Mouse (Mus musculus): ENCODE measurements around the gene Epb41l1.

Gene Epb41l1

DNA sequence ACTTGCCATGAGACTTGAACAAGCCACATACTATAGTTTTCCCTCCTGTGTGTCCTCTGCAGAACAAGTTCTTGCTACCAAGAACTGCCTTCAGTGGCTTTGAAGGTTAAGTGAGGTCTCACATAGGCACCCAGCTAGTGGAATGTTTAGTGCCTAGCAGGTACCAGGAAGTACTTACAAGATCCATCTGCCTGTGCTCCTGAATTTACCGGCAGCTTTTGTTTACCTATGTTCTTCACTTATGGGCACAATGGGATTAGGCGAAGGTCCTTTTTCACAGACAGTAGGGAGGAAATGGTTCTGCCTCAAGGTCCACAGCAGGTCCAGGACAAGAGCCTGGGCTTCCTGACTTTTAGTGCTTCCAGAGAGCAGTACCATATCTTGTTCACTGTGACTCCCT, 112.5 kb downstream of the Epb41l1 start:
- in situ Hi-C loops (cut with MboI, MseI), result loop anchor here (5.0 kb wide), 1 partner anchor 169 kb away; no protein-coding TSS in a partner anchor

DNA sequence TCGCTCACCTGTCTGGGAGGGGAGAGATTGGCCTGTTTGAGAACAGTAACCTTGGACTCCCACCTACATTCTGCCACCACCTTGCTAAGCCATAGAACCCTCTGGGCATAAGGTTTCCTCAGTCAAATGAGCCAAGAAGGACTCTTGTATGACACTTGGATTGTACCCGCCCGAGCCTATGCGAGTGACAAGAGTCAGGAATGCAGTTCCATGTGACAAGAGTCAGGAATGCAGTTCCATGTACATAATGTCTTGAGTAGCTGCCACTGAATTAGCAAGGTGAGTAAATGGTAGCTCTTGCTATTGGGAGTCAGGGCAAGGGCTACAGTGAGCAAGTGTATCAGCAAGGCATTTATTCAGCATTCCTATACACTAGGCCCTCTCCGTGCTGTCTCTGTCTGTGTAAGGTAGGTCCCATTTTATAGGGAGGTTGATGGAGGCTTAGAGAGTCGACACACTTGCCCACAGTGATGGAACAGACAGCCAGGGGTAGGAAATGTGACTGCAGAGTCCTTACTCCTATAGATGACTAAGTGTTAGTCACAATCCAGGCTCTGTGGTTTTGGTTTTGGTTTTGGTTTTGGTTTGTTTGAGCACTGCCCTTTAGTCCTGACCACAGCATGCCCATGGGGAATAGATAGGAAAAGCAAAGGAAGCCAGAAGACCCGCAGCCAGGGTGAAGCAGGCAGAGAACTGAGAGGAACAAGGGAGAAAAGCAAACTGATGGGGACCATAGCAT, 118.3 kb downstream of the Epb41l1 start:
- in situ Hi-C loops (cut with MboI, MseI), result no loop called here

GRCm38 (mm10) chr2:156540991-156541390, 120.3 kb downstream of the Epb41l1 start:
- in situ Hi-C loops (cut with MboI, MseI), result no loop called here

- in situ Hi-C loops (cut with MboI, MseI), result no loop called here
These were observed 121.7 kb downstream of the Epb41l1 start for GRCm38 (mm10) chr2:156542410-156542809.

GRCm38 (mm10) chr2:156543804-156544203, 123.1 kb downstream of the Epb41l1 start:
- in situ Hi-C loops (cut with MboI, MseI), result no loop called here

- in situ Hi-C loops (cut with MboI, MseI), result no loop called here
These were observed 126.6 kb downstream of the Epb41l1 start, which contains the start of gene Aar2 for GRCm38 (mm10) chr2:156547123-156547891. Gene Aar2, plus strand, starts transcription at chr2:156547584.

GRCm38 (mm10) chr2:156552421-156552820, 131.7 kb downstream of the Epb41l1 start:
- in situ Hi-C loops (cut with MboI, MseI), result no loop called here

DNA sequence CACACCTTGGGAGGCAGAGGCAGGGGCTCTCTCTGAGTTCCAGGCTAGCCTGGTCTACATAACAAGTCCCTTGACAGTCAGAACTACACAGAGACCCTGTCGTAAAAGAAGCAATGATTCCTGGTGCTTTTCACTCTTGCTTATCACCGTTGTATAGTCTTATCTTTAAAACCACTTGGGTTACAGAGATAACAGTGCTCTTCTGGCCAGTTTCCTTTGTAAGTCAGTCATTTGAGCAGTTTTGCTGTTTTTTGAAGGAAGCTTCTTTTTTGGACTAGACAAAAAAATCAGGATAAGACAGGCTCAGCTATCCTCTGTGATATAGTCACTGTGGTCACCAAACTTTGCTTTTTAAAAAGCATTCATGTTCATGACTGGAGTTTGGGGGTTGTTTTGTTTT, 141.1 kb downstream of the Epb41l1 start:
- in situ Hi-C loops (cut with MboI, MseI), result no loop called here

GRCm38 (mm10) chr2:156563557-156563956, 142.8 kb downstream of the Epb41l1 start:
- in situ Hi-C loops (cut with MboI, MseI), result no loop called here

GRCm38 (mm10) chr2:156566512-156566911, 145.8 kb downstream of the Epb41l1 start:
- in situ Hi-C loops (cut with MboI, MseI), result no loop called here

DNA sequence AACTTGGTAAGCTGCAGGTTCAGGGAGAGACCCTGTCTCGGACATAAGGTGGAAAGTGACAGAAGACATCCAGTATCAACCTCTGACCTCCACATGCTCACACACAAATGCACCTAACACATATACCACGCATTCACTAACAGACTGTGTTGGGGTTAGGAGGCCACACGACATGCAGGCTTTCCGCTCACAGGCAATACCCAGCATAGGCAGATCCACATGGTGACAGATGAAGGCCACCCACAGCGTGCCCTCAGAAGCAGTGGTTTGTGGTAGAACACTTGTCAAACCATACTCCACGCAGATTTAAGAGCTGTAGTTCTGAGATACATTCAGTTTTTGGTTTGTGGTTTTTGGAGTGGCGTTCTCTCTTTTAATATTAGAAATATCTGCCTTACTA, 147.9 kb downstream of the Epb41l1 start:
- in situ Hi-C loops (cut with MboI, MseI), result no loop called here

GRCm38 (mm10) chr2:156569261-156569660, 148.6 kb downstream of the Epb41l1 start:
- in situ Hi-C loops (cut with MboI, MseI), result no loop called here

- in situ Hi-C loops (cut with MboI, MseI), result no loop called here
These were observed 150.8 kb downstream of the Epb41l1 start for GRCm38 (mm10) chr2:156571521-156571920.

DNA sequence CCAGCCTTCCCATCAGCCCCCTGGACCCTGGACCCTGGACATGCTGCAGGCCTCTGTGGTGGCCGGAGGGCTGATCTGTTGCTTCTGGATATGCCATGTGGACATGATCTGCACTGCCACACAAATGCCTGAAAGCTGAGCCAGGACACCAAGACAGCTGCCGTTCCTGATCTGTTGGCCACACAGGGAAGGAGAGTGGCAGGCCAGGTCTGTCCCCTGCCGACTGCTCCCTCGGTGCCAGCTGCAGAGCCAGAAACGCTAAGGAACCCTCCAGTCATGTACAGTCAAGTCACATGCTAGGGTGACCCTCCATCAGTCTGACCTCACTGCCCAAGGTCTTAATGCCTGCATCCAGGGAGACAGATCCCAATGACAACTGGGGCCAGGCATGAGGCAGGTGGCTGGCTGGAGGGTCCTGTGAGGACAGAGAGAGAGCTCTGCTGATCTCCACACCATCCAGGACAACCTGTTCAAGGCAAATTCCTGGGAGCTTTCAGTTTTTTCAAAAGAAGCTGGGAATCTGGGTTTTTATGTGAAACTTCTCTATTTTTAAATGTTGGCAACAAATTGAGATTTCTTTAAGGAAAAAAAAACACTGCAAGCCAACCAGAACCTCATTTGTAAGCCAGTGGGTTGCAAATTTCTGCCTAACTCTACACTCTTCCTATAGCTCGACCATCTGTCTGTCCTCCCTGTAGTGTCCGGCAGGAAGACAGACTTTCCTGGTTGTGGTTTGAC, 156.3 kb downstream of the Epb41l1 start:
- in situ Hi-C loops (cut with MboI, MseI), result no loop called here

DNA sequence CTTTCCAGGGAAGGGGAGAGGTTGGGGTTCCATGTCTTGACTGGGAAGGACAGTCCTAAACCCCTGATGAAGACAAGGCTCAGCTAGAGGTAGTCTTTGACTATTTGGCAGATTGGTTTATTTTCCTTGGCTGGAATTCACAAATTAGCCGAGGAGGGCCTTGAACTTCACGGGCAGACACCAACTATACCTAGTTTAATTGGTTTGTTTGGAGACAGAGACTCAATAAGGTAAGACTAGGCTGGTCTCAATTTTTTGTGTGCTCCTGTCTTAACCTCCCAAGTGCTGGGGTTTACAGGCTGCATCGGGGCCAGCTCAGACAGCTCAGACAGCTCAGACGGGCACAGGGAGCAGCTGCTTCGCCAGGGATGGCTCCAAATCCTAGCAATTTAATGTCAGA, 159.8 kb downstream of the Epb41l1 start:
- in situ Hi-C loops (cut with MboI, MseI), result no loop called here

GRCm38 (mm10) chr2:156581244-156581643, 160.5 kb downstream of the Epb41l1 start:
- in situ Hi-C loops (cut with MboI, MseI), result no loop called here

DNA sequence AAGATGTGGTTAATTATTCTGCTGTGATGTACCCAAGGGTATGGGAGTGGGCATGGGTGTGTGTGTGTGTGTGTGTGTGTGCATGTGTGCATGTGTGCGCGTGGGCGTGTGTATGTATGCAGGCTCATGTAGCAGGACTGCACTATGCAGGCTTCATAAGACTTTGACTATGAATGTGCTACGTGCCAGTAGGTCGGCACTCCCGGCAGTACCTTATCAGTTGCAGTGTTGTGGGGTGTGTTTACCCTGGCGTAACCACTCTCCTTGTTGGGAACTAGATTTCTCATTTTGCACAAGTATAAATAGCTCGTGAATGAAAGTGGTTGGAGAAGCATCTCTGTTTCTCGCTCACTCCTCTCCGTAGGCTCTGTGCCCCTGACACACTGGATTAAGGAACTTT, 162.2 kb downstream of the Epb41l1 start:
- in situ Hi-C loops (cut with MboI, MseI), result no loop called here

DNA sequence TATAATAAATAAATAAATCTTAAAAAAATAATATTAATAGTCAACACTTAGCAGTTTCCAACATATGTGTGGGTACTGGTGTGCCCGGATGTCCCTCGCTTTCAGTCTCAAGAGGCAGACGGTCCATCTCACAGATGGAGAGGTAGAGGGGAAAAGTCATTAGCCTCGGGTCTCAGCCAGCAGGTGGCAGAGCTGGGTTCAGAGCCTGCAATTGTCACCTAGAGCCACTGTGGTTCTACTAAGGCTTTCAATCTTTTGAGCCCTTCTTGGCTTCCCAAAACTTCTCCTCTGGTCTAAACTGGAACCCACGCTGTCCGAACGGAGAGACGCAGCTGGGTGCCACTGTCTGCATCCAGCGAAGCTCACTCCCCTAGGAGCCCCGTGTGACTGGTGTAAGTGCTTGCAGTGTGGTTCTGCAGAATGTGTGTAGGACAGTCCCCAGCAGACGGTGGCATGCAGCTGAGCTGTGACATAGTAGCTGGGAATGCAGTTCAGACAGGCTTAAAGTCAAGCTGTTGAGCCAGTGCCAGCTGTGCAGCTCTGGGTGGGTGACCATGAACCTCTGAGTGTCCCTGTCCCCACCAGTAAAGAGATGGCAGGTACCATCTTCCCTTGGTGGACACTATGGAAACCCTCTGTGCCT, 163.6 kb downstream of the Epb41l1 start:
- in situ Hi-C loops (cut with MboI, MseI), result no loop called here

DNA sequence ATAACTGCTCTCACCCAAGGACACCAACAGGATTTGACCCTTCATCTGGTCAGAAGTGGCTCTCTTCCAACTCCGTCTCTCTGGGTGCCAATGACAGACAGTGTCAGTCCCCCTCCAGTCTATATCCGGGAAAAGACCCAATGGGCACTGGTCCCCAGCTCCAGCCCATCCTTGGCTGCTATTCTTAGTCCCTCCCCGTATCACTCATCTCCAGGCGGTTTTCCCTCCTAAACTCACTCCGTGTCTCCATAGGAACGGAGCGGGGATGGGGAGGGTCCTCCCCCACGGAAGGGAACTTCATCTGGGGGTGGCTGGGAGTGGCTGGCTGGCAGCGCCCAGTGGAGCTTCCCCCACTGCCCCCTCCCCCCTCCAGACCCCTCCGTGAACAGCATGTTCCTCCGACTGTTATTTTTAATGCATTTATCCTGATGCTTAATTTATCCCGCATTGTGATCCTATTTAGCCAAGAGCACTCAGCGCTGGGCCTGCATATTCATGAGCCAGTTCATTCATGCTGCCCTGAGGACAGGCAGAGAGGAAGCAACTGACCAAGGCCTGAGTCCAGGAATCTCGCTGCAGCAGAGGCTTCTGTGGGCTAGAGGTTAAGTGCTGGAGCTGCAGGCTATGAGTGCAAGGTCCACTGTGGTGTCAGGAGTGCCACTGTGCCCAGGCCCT, 164.2 kb downstream of the Epb41l1 start:
- in situ Hi-C loops (cut with MboI, MseI), result no loop called here

GRCm38 (mm10) chr2:156589481-156589880, 168.8 kb downstream of the Epb41l1 start:
- in situ Hi-C loops (cut with MboI, MseI), result no loop called here

Data from regulatory T cell (primary cell).